11 mouse cellular contexts compared by ENCODE assay signal in genomic region chr4:108219019-108219418, GRCm38 (mm10). TPM values are rescaled to one million over a fixed set of nuclear protein-coding genes. Genes with fewer than 3 reads are reported as not detected.
DNase-seq lines count a peak whose midpoint lies in the region; ATAC-seq and TF ChIP-seq lines count a peak whose summit lies in the region.
"Had no signal": no experiment of that assay in that cellular context is flagged by ENCODE, and none has a peak within 500 bp of the region (broad histone marks: within the 10 kb centered on the region; RNA-seq: fewer than 3 reads in every experiment).

No protein-coding gene starts in this region.

- no peak for ATAC-seq in intestine, embryonic 14.5 days (replicated peaks; ENCODE audit: low FRiP score, low TSS enrichment, low read depth)
- no peak for ATAC-seq in intestine, embryonic 16.5 days
- no peak for ATAC-seq in lung, postnatal 0 days

- H3K9ac ChIP-seq in intestine, embryonic 14.5 days (ENCODE audit: low read length) = no peak overlapping the region
- no peak overlapping the region for H3K9ac ChIP-seq in intestine, embryonic 16.5 days (ENCODE audit: low read depth, low read length)
- peak overlapping the region; percentile 65 for H3K9ac ChIP-seq in ES-E14 (ENCODE audit: insufficient read depth, low read depth, low read length, poor library complexity, severe bottlenecking)
- H3K9ac ChIP-seq in lung, postnatal 0 days (replicated peaks; ENCODE audit: low read depth) = no peak overlapping the region
- H3K9ac ChIP-seq: hindbrain, embryonic 13.5 days; liver, embryonic 14.5 days had no signal

- intact Hi-C loops in left cerebral cortex, postnatal 25 days (cut with DNase I) = loop anchor here (10.0 kb wide), 1 partner anchor 216 kb away; no protein-coding TSS in a partner anchor

- in situ Hi-C loops in ES-E14 (cut with MboI; ENCODE audit: low sequenced_read_pairs in 2 of 2, unreplicated experiment in 2 of 2) = no loop called here

- TF ChIP-seq EP300 in lung, postnatal 0 days (IDR thresholded peaks at IDR 0.05) = no peak

- no peak overlapping the region for H3K4me2 ChIP-seq in intestine, embryonic 14.5 days (ENCODE audit: low read length)
- no peak overlapping the region for H3K4me2 ChIP-seq in intestine, embryonic 16.5 days (ENCODE audit: low read depth, low read length)
- no peak overlapping the region for H3K4me2 ChIP-seq in lung, postnatal 0 days (replicated peaks; ENCODE audit: low read depth, low read length)
- H3K4me2 ChIP-seq: hindbrain, embryonic 13.5 days had no signal

- WGBS in intestine, embryonic 14.5 days = 10% methylated on average over 9 of the region's 9 CpGs
- 17% methylated on average over 9 of the region's 9 CpGs for WGBS in intestine, embryonic 16.5 days
- WGBS in lung, postnatal 0 days = 7% methylated on average over 9 of the region's 9 CpGs

- H3K9me3 ChIP-seq in intestine, embryonic 14.5 days (ENCODE audit: control insufficient read depth, low read length) = no peaks in the 10 kb centered on the region
- no peaks in the 10 kb centered on the region for H3K9me3 ChIP-seq in intestine, embryonic 16.5 days (ENCODE audit: control insufficient read depth, low read length)
- no peaks in the 10 kb centered on the region for H3K9me3 ChIP-seq in ES-E14 (ENCODE audit: control insufficient read depth, insufficient read depth, low read depth, low read length)
- no peaks in the 10 kb centered on the region for H3K9me3 ChIP-seq in lung, postnatal 0 days (ENCODE audit: low read length)
- H3K9me3 ChIP-seq: hindbrain, embryonic 13.5 days had no signal

- peaks cover 38% of the 10 kb centered on the region for H3K27me3 ChIP-seq in intestine, embryonic 14.5 days (replicated peaks; ENCODE audit: control insufficient read depth, insufficient read depth, low read length)
- H3K27me3 ChIP-seq in intestine, embryonic 16.5 days (replicated peaks; ENCODE audit: control insufficient read depth, insufficient read depth, low read length) = peaks cover 6% of the 10 kb centered on the region
- H3K27me3 ChIP-seq in lung, postnatal 0 days (replicated peaks; ENCODE audit: insufficient read depth, low read length) = peaks cover 17% of the 10 kb centered on the region; the same call in 1 of the 2 replicates

- no peak for TF ChIP-seq CTCF in lung, postnatal 0 days (IDR thresholded peaks at IDR 0.05)

- peak; percentile 74 for DNase-seq in intestine, embryonic 14.5 days (ENCODE audit: low spot score)
- peak; percentile 96 for DNase-seq in ES-E14 (ENCODE audit: low read depth, low spot score)
- peak; percentile 53 for DNase-seq in embryo, embryonic 10 days (ENCODE audit: low spot score)
- peak; percentile 35 for DNase-seq in lung, postnatal 0 days (ENCODE audit: low spot score)
- DNase-seq in cerebellum, adult 11 months = no peak
- no peak for DNase-seq in left cerebral cortex, adult 18-20 months (ENCODE audit: low spot score in 2 of 2)
- no peak for DNase-seq in left cerebral cortex, postnatal 25 days (ENCODE audit: low spot score in 2 of 2)

- no peak overlapping the region for H3K4me3 ChIP-seq in intestine, embryonic 14.5 days (ENCODE audit: low read depth, low read length)
- no peak overlapping the region for H3K4me3 ChIP-seq in intestine, embryonic 16.5 days (ENCODE audit: low read length)
- H3K4me3 ChIP-seq in ES-E14 (ENCODE audit: insufficient read depth in 1 of 2, low read depth in 1 of 2, low read length in 2 of 2, poor library complexity in 1 of 2, severe bottlenecking in 1 of 2) = peak overlapping the region; percentile 54 to 96
- H3K4me3 ChIP-seq in lung, postnatal 0 days (ENCODE audit: low read depth, low read length) = no peak overlapping the region
- H3K4me3 ChIP-seq: hindbrain, embryonic 13.5 days had no signal

- no peaks in the 10 kb centered on the region for H3K36me3 ChIP-seq in intestine, embryonic 14.5 days (ENCODE audit: control insufficient read depth, insufficient read depth, low read length)
- no peaks in the 10 kb centered on the region for H3K36me3 ChIP-seq in intestine, embryonic 16.5 days (ENCODE audit: control insufficient read depth, insufficient read depth, low read length)
- H3K36me3 ChIP-seq in ES-E14 (ENCODE audit: control insufficient read depth, insufficient read depth, low read length, poor library complexity, severe bottlenecking) = no peaks in the 10 kb centered on the region
- H3K36me3 ChIP-seq in lung, postnatal 0 days (ENCODE audit: insufficient read depth, low read length) = no peaks in the 10 kb centered on the region
- H3K36me3 ChIP-seq: hindbrain, embryonic 13.5 days had no signal

- H3K27ac ChIP-seq in intestine, embryonic 14.5 days (ENCODE audit: low read depth) = no peak overlapping the region
- no peak overlapping the region for H3K27ac ChIP-seq in intestine, embryonic 16.5 days (ENCODE audit: low read length)
- H3K27ac ChIP-seq in ES-E14 (ENCODE audit: insufficient read depth, low read depth, low read length, poor library complexity, severe bottlenecking) = peak overlapping the region; percentile 50; the same call in 1 of the 2 replicates
- H3K27ac ChIP-seq in lung, postnatal 0 days (ENCODE audit: low read length) = no peak overlapping the region
- H3K27ac ChIP-seq: hindbrain, embryonic 13.5 days; liver, embryonic 14.5 days had no signal

- H3K4me1 ChIP-seq in intestine, embryonic 14.5 days (replicated peaks; ENCODE audit: control insufficient read depth, insufficient read depth, low read length) = 0 out of 2 replicates have a peak, but pooled peaks cover 2% of the 10 kb centered on the region
- H3K4me1 ChIP-seq in intestine, embryonic 16.5 days (ENCODE audit: control insufficient read depth, insufficient read depth, low read length) = peaks cover 9% of the 10 kb centered on the region; the same call in 1 of the 2 replicates
- peaks cover 1 to 4% of the 10 kb centered on the region in 2 experiments; a peak in 3 of 4 replicates for H3K4me1 ChIP-seq in ES-E14 (ENCODE audit: control insufficient read depth in 2 of 2, insufficient read depth in 2 of 2, low read length in 2 of 2, poor library complexity in 1 of 2)
- H3K4me1 ChIP-seq in lung, postnatal 0 days (ENCODE audit: insufficient read depth, low read depth, low read length) = no peaks in the 10 kb centered on the region

TF ChIP-seq in ES-E14, 5 proteins besides CTCF, POLR2A, EP300 and RAD21:
- peak; percentile 79 for TF ChIP-seq CHD2 (IDR thresholded peaks at IDR 0.05; ENCODE audit: low read depth, low read length)
- no peak for TF ChIP-seq MAFK (IDR thresholded peaks at IDR 0.05; ENCODE audit: insufficient read depth, low read depth, low read length)
- no peak for TF ChIP-seq ZC3H11A (IDR thresholded peaks at IDR 0.05; ENCODE audit: borderline replicate concordance, low read depth, low read length)
- no peak for TF ChIP-seq ZNF384 (IDR thresholded peaks at IDR 0.05; ENCODE audit: low read depth, low read length)
- peak; percentile 18; the same call in 1 of the 2 replicates for TF ChIP-seq HCFC1 (IDR thresholded peaks at IDR 0.05; ENCODE audit: borderline replicate concordance, insufficient read depth, low read length)

RNA-seq across cellular contexts. Expression of gene Zyg11a, which starts 1.2 kb away (rescaled TPM):
- polyA plus RNA-seq in intestine, embryonic 14.5 days (2014; fragmentation: Nextera tagmentation; extraction: Ambion mirVana) = 0.12 TPM in 1 of 2 replicates, not detected in the other
- polyA plus RNA-seq in intestine, embryonic 16.5 days (2015; fragmentation: Nextera tagmentation; extraction: Ambion mirVana) = 0.09 and 0.15 TPM in 2 replicates
- 10.4 and 12.8 TPM in 2 replicates for total RNA-seq in ES-E14 (2012; rRNA removed)
- not detected in 2 replicates for polyA plus RNA-seq in lung, postnatal 0 days (2015; fragmentation: Nextera tagmentation; extraction: Ambion mirVana)
- not detected for total RNA-seq in left cerebral cortex, adult 18-20 months (2021)
- not detected for total RNA-seq in left cerebral cortex, postnatal 25 days (2021)
- polyA plus RNA-seq: frontal cortex, adult 2 months; hindbrain, embryonic 13.5 days had no signal

RNA-seq across cellular contexts. Expression of gene Echdc2, which starts 53.8 kb away (rescaled TPM):
- polyA plus RNA-seq in intestine, embryonic 14.5 days (2014; fragmentation: Nextera tagmentation; extraction: Ambion mirVana) = 40.2 and 44.0 TPM in 2 replicates
- 34.4 and 36.0 TPM in 2 replicates for polyA plus RNA-seq in intestine, embryonic 16.5 days (2015; fragmentation: Nextera tagmentation; extraction: Ambion mirVana)
- total RNA-seq in ES-E14 (2012; rRNA removed) = 37.9 and 50.8 TPM in 2 replicates
- 43.4 and 52.8 TPM in 2 replicates for polyA plus RNA-seq in lung, postnatal 0 days (2015; fragmentation: Nextera tagmentation; extraction: Ambion mirVana)
- 10 to 100 TPM in 1 of 2 experiments, 1 to 10 TPM in 1; 8.9 to 10.7 TPM for total RNA-seq in left cerebral cortex, adult 18-20 months (2021)
- total RNA-seq in left cerebral cortex, postnatal 25 days (2021) = 10 to 100 TPM; 10.7 TPM

Comparison
In these comparisons a context has a peak if more than half of its experiments do, and no peak if none do; other contexts are left out.
1. DNase-seq: peak in intestine, embryonic 14.5 days (single experiment), ES-E14 (single experiment), embryo, embryonic 10 days (single experiment) and lung, postnatal 0 days (single experiment); none in cerebellum, adult 11 months (single experiment), left cerebral cortex, adult 18-20 months (0 of 2) and left cerebral cortex, postnatal 25 days (0 of 2).
2. H3K4me3 ChIP-seq: peak in ES-E14 (2 of 2); none in intestine, embryonic 14.5 days (single experiment), intestine, embryonic 16.5 days (single experiment) and lung, postnatal 0 days (single experiment).
3. RNA of gene Zyg11a, which starts 1.2 kb away (total RNA-seq): 10.4 to 12.8 TPM in ES-E14; not detected in left cerebral cortex, postnatal 25 days and not detected in left cerebral cortex, adult 18-20 months; every median in the first group is over 10 times any median in the second.